Mouse (Mus musculus): ENCODE data around the gene Retnlb.
"Not testable (repeated sequence)": the region's sequence is repeated elsewhere in the genome, so short reads cannot be mapped to it uniquely, and the experiment has no call there.

The Retnlb gene

DNA sequence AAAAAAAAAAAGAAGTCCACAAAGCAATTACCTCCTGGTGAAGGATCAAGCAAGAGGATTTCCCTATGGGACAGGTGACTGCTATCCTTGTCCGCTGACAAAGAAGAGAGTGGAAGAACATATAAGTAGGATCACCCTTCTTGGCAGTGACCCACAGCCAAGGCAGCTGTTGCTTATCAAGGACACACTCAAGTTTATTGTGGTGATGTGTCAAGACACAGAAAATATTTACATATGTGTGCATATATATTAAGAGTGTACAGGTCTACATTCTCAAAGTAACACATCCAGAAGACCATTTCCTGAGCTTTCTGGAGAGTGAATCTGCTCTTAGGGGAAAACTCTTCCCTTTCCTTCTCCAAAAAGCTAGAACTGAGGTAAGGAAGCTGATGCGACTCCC is at the start of gene Retnlb:
Gene Retnlb, plus strand, starts transcription at position 162 of the 400 bp plus-strand sequence.
- DNase-seq = no peak

GRCm38 (mm10) chr16:48769183-48769582 is 47.5 kb upstream of the Retnlb start:
- no peak for DNase-seq

GRCm38 (mm10) chr16:48771971-48772445 is 44.6 kb upstream of the Retnlb start, which contains the start of gene Trat1:
TSS of gene Trat1 (minus strand) at chr16:48772021.
- DNase-seq = no peak

- DNase-seq = peak; percentile 46
Observed at GRCm38 (mm10) chr16:48777254-48777653, 39.4 kb upstream of the Retnlb start.

DNA sequence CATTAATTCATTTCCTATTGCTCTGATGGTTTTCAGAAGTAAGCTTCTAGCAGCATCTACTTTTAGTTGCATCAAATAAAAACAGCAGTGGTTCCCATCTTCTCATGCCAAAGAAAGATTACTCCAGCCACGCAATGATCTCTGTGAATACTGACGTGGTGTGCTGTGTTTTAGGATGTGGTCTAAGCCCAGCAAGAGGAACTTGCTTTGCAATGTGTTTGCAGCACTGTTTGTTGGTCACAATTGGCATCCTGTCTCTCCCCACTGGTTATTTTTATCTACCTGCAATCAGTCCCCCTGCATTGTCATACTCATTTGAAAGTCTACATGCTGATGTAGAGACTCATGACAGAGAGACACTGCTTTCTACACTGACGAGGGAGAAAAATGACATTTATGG is 30.4 kb upstream of the Retnlb start:
- no peak for DNase-seq

DNA sequence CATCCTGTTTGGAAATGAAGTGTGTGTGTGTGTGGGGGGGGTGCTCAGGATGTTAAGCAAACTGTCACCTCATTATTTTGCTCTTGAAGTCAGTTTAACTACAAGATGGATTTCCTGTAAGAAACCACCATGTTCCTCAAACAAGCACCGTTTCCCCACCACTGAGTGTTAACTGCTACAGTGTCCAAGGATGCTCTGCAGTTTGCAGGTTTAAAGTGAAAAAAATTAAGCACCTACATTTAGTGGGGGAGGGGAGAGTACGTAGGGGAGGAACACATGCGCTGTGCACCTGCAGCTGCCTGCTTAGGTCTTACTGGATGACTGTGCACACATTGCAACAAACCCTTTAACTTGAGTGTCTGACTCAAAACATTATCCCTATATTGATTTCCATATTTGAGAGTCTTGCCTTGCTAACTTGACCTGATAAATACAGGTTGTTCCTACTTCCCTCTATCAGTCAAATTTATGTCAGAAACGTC is 27.9 kb upstream of the Retnlb start:
- peak; percentile 67 for DNase-seq

GRCm38 (mm10) chr16:48798285-48798684 is 18.4 kb upstream of the Retnlb start:
- no peak for DNase-seq

GRCm38 (mm10) chr16:48799470-48799869 is 17.2 kb upstream of the Retnlb start:
- no peak for DNase-seq

DNA sequence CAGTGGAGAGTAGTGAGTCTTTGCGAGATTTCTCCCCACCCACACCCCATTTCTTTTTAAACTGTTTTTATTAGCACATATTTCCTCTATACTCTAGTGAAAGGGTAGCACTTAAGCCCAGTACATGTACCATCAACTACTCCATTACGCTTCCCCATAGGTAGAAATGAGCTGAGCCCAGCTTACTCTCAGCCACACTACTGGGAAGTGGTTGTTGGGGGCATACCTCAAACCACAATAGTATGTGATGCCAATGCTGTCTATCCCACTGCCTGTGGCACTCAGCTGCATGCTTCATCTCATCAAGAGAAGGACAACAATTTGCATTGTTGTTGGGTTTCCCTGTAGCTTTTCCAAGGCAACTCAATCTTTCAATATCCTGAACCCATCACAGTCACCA is 15.8 kb upstream of the Retnlb start:
- peak; percentile 39 for DNase-seq

GRCm38 (mm10) chr16:48805412-48805811 is 11.2 kb upstream of the Retnlb start:
- DNase-seq = no peak

DNA sequence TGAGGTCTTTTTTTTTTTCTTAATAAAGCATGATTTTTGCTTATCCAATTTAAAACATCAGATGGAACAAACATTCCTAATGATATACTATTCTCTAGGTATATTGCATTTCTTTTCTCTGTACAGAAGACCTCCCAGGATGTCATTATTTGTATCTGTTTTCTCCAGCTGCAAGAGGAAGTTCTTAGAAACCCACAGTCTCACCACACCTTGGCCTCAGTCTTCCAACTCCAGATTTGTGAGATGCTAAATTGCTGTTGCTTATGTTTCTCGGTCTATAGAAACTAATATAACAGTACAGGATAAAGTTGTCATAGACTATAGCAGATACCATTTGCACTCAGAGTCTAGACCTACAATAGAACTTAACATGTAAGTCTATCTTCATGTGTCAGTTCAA is 10.1 kb upstream of the Retnlb start:
- DNase-seq = peak; percentile 16

GRCm38 (mm10) chr16:48809374-48809773 is 7.3 kb upstream of the Retnlb start:
- DNase-seq = peak; percentile 82

GRCm38 (mm10) chr16:48811881-48812436 is 4.7 kb upstream of the Retnlb start:
- no peak for DNase-seq

DNA sequence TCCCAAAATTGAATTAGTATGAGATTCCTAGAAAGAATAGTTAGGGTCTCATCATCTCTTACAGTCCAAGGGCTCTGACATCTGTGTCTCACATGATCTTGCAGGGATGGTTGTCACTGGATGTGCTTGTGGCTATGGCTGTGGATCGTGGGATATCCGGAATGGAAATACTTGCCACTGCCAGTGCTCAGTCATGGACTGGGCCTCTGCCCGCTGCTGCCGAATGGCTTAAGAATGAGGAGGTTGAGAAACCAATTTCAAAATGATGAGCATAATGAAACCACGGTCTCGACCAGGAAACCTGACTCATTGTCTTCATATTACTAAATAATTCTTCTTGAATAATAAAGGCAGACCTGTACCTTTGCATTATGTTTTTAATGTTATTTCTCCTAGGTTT is 1.9 kb downstream of the Retnlb start:
- no peak for DNase-seq

DNA sequence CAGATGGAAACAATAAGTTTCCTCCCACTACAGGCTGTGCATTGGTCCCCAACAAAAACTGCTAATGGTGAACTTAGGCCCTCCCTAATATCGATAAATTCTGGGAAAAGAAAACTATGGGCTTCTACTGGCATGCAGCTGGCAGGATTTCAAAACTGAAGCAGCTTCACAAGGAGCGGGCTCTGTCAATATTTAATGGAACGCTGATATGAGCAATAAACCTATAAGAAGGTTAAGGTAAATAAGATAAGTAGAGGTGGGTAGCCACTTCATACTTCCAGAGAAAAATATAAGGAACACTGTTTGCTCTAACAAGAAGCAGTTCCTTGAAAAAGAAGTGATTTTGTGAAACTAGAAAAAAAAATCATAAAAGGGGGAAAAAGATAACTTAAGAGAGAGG is 9.8 kb downstream of the Retnlb start:
- DNase-seq = no peak

GRCm38 (mm10) chr16:48827625-48828024 is 11.0 kb downstream of the Retnlb start:
- no peak for DNase-seq

DNA sequence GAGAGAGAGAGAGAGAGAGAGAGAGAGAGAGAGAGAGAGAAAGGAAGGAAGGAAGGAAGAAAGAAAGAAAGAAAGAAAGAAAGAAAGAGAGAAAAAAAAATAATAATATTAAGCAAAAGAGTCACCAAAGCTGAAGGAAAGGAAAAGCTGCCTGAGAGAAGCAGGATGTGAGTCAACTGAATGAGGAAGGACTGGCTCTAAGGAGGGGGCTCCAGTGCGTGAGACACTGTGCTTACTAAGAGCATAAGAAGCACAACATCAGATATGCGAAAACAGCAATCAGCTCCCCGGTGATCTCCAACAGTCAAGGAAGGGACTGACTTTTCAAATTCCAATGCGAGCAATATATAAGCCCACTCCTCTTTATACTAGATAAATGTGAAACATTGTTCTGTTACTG is 12.4 kb downstream of the Retnlb start:
- DNase-seq = no peak

DNA sequence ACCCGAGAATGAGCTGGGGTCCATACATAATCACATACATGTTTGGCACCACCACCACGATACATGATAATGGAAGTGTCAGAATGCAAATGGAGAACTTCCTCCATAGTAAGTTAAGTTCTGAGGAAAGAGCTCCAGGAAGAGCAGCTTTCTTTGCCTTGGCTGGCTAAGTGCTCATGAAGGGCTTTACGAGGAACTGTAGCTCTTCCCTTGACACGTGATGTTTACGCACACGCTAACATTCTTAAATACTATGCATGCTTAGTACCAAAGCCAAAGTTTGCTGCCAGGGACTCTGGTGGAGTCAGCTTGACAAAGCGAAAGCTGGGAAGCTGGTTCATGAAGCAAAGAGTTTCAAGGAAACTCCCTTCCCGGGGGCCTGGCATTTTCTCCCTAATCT is 15.4 kb downstream of the Retnlb start:
- no peak for DNase-seq

DNA sequence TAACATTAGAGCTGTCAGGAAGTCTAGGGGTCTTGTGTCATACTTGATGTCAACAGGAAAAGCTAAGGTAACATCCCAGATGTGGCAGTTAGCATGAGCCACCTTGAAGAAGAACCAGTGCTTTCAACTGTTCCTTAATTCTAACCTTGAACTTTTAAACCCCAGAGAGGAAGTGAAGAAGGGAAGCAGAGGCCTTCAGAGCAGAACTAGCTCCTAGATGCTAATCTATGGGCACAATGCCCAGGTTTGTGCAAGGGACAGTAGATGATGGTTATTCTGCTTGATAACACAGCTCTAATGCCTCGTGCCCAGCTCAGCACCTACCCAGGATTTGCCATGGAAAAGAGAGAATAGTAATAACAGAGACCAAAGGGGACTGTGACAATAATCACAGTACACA is 17.0 kb downstream of the Retnlb start:
- not testable (repeated sequence) for DNase-seq

DNA sequence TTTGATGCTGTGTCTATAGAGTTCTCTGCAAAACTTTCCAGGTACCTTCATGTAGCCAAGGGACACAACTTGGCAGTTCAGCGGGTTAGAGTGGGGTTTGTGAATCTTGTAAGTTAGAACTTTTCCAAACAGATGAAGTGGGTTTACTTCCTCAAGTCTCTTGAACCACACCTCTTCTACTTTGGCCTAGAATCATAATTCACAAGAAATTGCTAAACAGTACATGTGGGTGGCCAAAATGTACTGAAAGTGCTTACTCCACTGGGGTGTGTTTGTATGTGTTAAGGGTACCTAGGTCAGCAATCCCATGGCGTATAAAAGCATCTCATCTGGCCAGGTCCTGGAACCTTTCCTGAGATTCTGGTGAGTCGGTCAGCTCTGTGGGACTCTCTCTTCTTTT is 25.6 kb downstream of the Retnlb start, which contains the start of gene Retnla:
Gene Retnla, plus strand, starts transcription at position 286 of the 400 bp plus-strand sequence.
- DNase-seq = no peak

- no peak for DNase-seq
Observed at GRCm38 (mm10) chr16:48843671-48844386, 27.2 kb downstream of the Retnlb start.

DNA sequence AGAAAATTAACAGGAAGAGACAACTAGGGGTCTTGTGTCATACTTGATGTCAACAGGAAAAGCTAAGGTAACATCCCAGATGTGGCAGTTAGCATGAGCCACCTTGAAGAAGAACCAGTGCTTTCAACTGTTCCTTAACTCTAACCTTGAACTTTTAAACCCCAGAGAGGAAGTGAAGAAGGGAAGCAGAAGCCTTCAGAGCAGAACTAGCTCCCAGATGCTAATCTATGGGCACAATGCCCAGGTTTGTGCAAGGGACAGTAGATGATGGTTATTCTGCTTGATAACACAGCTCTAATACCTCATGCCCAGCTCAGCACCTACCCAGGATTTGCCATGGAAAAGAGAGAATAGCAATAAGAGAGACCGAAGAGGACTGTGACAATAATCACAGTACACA is 48.3 kb downstream of the Retnlb start:
- DNase-seq = not testable (repeated sequence)

DNA sequence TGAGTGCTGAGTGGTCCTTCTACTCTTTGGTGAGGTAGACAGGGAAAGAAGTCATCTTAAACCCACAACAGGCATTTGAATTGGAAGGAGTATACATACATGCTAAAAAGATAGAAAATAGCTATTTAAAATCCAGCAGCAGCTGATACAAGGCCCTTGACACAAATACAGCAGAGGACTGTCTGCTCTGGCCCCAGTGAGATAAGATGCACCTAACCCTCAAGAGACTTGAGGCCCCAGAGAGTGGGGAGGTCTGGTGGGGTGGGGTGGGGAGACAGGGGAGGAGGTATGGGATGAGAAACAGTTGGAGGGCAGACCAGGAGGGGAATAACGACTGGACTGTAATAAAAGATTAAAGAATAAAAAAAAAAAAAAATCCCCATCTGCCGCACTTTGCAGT is 51.0 kb downstream of the Retnlb start:
- DNase-seq = no peak
